Mouse (Mus musculus): ENCODE data around the gene Cnbp. TPM values are rescaled to one million over a fixed set of nuclear protein-coding genes. Genes with fewer than 3 reads are reported as not detected.

Cnbp gene
- 571 and 620 TPM in 2 replicates for polyA plus RNA-seq (2015; fragmentation: Nextera tagmentation; extraction: Ambion mirVana)

DNA sequence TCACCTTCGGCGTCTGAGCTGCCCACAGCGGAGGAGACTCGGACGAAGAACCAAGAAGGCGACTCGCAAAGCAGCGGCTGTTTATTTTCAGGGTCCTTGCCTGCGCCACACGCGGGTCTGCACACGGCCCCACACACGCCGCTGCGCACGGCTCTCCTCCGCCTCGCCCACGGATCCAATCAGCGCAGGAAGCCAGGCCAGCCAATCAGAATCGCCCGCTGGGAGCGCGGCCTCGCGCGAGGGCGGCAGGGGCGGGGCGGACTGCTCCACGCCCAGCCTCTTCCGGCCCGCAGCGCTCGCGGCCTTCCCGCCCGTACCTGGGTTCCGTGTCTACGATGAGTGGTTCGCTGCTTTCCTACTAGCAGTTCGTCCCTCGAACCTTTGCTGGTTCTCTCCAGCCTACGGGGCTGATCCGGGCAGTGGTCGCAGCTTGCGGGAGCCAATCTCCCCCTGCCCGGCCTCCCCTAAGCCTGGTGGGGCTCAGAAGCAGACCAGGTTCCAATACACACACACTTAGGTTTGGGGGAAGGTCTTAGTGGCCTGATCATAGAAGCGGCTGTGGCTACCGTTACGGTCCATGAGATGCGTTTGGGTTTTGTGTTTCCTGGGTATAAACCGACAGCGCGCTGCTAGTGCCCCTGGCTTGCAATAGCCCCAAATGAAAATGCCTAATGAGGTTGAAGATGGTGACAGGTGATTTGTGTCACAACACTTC lies at the start of gene Cnbp:
Gene Cnbp (minus strand): TSS at position 207 of the 715 bp plus-strand sequence.
- peak; percentile 98 for ATAC-seq (ENCODE audit: low read depth)
- under 1% methylated on average over 55 of the region's 55 CpGs for WGBS
- peak within 1 kb of the TSS; percentile 98 for H3K9ac ChIP-seq

DNA sequence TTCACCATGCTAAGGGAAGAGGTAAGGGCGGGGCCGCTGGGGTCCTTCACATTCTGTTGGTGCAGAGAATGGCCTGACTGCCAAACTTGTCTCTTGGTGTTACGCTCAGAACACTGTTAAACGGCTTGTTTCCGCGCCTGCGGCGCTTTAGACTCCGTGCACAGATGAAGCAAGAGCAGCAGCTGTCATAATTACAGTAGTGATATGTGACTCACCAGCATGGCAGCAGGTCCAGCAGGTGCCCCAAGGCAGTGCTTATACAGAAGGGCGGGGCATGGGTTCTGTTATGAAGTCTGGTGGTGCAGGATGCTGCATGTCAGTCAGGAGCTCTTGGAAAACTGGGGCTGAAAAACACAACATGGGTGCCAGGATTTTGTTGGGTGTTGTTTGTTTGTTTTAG lies 47.1 kb upstream of the Cnbp start:
- Histone ChIP-seq H3K4me1 (replicated peaks) (no peaks in the 10 kb centered on the region), H3K36me3 (peaks cover 99% of the 10 kb centered on the region), H3K9ac (no peak overlapping the region), H3K27me3 (no peaks in the 10 kb centered on the region), H3K9me3 (no peaks in the 10 kb centered on the region), H3K4me3 (no peak overlapping the region), H3K4me2 (no peak overlapping the region), H3K27ac (replicated peaks) (no peak overlapping the region)
- WGBS: 94% methylated on average over 10 of the region's 10 CpGs
- ATAC-seq (ENCODE audit: low read depth): no peak

More for the DNA sequence above, at the start of gene Cnbp:
- peak within 1 kb of the TSS; percentile 95 for H3K27ac ChIP-seq (replicated peaks)
- H3K4me1 ChIP-seq (replicated peaks): peaks cover 37% of the 10 kb centered on the region
- H3K4me2 ChIP-seq: peak within 1 kb of the TSS; percentile 80
- H3K4me3 ChIP-seq: peak within 1 kb of the TSS; percentile 100
- H3K9me3 ChIP-seq: no peaks in the 10 kb centered on the region
- 0 out of 2 replicates have a peak, but pooled peaks cover 9% of the 10 kb centered on the region for H3K36me3 ChIP-seq
- no peaks in the 10 kb centered on the region for H3K27me3 ChIP-seq

DNA sequence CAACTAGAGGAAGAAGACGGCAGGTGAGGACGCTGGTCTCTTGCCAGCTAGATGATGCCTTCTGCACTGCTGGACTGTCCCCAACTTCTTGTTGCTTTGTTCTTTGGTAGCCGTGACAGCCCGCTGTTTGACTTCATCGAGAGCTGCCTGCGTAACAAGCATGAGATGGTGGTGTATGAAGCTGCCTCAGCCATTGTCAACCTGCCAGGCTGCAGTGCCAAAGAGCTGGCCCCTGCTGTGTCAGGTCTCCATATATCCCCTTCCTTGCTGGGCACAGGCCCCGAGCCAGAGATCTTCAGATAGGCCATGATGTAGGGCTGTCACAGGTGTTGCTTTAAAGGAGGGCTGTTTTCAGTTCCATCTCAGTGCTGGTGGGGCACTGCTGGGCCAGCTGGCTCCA lies 43.0 kb upstream of the Cnbp start:
- Histone ChIP-seq H3K27ac (replicated peaks) (no peak overlapping the region), H3K9me3 (no peaks in the 10 kb centered on the region), H3K4me2 (no peak overlapping the region), H3K27me3 (no peaks in the 10 kb centered on the region), H3K4me1 (replicated peaks) (peaks cover 3% of the 10 kb centered on the region), H3K4me3 (no peak overlapping the region), H3K36me3 (peaks cover 96% of the 10 kb centered on the region), H3K9ac (no peak overlapping the region)
- 86% methylated on average over 7 of the region's 7 CpGs for WGBS
- ATAC-seq (ENCODE audit: low read depth): no peak

DNA sequence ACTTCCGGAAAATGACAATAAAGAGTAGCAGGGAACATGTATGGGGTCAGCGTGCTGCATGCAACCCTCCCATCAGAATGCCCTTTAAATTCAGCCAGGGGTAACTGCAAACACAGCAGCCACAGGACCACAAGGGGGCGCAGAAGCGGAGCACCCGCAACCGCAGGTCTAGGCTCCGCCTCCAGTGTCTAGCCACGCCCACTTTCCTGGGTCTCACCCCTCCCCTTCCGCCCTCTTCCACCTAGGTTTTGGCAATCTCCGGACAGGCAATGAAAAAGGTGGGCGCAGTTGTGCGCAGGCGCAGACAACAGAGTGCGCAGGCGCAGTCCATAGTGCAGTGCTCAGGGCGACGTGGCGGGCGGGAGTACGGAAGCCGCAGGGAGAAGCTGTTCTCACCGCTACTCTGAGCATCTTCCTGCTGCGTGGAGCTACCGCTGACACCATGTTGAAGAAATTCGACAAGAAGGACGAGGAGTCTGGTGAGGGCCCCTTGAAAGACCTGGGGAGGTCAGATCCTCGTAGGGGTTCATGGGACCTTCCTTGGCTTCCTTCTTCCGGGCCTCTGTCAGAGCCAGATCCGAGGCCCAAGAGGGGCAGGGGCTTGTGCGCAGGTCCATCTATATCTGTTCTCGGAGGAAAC lies 36.8 kb upstream of the Cnbp start, which contains the start of gene Copg1:
Gene Copg1 (plus strand): TSS at position 221 of the 640 bp plus-strand sequence.
- no peaks in the 10 kb centered on the region for H3K9me3 ChIP-seq
- peak within 1 kb of the TSS; percentile 89 for H3K4me2 ChIP-seq
- H3K27ac ChIP-seq (replicated peaks): peak within 1 kb of the TSS; percentile 80
- H3K27me3 ChIP-seq: no peaks in the 10 kb centered on the region
- under 1% methylated on average over 31 of the region's 31 CpGs for WGBS
- ATAC-seq (ENCODE audit: low read depth): peak; percentile 95
- H3K4me3 ChIP-seq: peak within 1 kb of the TSS; percentile 89
- peaks cover 11% of the 10 kb centered on the region for H3K4me1 ChIP-seq (replicated peaks)
- peak within 1 kb of the TSS; percentile 97 for H3K9ac ChIP-seq
- peaks cover 34% of the 10 kb centered on the region for H3K36me3 ChIP-seq

DNA sequence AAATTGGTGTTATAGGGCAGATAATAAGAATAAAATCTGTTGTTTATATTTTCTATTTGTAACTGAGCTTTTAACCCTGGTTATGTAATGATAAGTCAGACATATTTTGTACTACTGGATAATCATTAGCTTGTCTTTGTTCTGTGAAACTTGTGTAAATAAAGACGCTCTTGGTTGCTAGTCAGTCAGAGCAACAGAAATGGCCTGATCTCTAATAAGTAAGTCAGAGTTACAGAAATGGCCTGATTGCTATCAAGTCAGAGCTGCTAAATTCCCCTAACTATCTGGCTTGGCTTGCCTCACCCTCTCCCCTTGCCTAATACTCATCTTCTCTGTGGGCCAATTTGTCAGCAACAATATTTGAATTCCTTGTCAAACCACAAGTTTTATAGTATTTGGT lies 35.8 kb upstream of the Cnbp start:
- Histone ChIP-seq H3K27ac (replicated peaks) (no peak overlapping the region), H3K36me3 (peaks cover 24% of the 10 kb centered on the region), H3K4me3 (no peak overlapping the region), H3K4me2 (no peak overlapping the region), H3K27me3 (no peaks in the 10 kb centered on the region), H3K9me3 (no peaks in the 10 kb centered on the region), H3K4me1 (replicated peaks) (peaks cover 11% of the 10 kb centered on the region), H3K9ac (no peak overlapping the region)
- no peak for ATAC-seq (ENCODE audit: low read depth)
- 93% methylated on average over 1 of the region's 1 CpGs for WGBS

DNA sequence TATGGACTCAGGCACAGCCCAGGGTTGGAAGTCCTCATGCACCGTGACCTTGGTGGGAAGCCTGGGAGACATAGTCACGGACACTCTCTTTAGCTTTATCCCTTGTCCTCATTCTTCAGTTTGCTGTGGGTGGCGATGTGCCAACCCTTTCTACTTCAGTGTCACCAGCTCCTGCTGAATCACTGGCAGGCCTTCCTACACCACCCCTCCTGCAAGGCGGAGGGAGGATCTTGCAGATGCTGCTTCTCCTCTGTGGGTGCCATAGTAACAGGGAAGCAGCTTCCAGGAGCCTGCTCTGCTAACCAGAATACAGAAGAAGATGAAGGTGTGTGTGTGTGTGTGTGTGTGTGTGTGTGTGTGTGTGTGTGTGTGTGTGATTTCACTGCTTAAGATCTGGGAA lies 31.9 kb upstream of the Cnbp start:
- WGBS: 59% methylated on average over 4 of the region's 4 CpGs
- Histone ChIP-seq H3K36me3 (no peaks in the 10 kb centered on the region), H3K27me3 (no peaks in the 10 kb centered on the region), H3K27ac (replicated peaks) (no peak overlapping the region), H3K4me3 (no peak overlapping the region), H3K4me1 (replicated peaks) (no peaks in the 10 kb centered on the region; the same call in 1 of the 2 replicates), H3K9me3 (no peaks in the 10 kb centered on the region), H3K9ac (no peak overlapping the region), H3K4me2 (no peak overlapping the region)
- no peak for ATAC-seq (ENCODE audit: low read depth)

DNA sequence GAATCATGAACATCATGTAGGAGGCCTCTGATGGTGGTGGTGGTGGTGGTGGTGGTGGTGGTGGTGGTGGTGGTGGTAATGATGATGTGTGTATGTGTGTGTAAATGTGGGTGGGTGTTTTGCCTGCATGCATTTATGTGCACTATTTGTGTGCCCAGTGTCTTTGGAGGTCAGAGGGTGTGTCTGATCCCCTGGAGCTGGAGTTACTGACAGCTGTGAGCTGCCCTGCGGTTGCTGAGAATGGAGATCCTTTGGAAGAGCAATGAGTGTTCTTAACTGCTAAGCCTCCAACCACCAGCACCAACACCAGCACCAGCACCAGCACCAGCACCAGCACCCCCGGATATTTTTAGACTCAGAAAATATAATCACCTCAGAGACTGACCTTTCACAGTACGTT lies 31.3 kb upstream of the Cnbp start:
- no peak overlapping the region for H3K4me3 ChIP-seq
- H3K9me3 ChIP-seq: no peaks in the 10 kb centered on the region
- H3K4me1 ChIP-seq (replicated peaks): no peaks in the 10 kb centered on the region; the same call in 1 of the 2 replicates
- no peak overlapping the region for H3K27ac ChIP-seq (replicated peaks)
- no peaks in the 10 kb centered on the region for H3K36me3 ChIP-seq
- no peaks in the 10 kb centered on the region for H3K27me3 ChIP-seq
- no peak overlapping the region for H3K4me2 ChIP-seq
- H3K9ac ChIP-seq: no peak overlapping the region
- ATAC-seq (ENCODE audit: low read depth): no peak
- WGBS: 78% methylated on average over 3 of the region's 3 CpGs

DNA sequence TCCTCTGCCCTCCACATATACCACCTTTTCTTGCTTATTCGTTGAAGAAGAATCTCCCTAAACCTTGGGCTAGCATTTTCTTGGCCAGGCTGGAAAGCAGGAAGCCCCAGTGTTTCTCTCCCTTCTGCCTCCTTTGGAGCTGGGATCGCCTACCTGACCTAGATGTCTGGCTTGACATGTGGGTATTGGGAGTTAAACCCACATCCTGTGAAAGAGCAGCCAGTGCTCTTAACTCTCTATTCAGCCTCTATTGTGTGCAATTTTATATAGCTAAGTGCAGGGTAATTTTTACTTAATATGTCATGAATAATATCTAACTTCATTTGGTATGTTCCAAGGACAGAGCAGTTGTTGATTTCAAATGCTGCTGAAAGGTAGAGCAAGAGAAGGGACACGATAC lies 28.7 kb upstream of the Cnbp start:
- Histone ChIP-seq H3K9ac (no peak overlapping the region), H3K4me2 (no peak overlapping the region), H3K4me1 (replicated peaks) (no peaks in the 10 kb centered on the region), H3K36me3 (no peaks in the 10 kb centered on the region), H3K27ac (replicated peaks) (no peak overlapping the region), H3K4me3 (no peak overlapping the region), H3K9me3 (no peaks in the 10 kb centered on the region), H3K27me3 (no peaks in the 10 kb centered on the region)
- no peak for ATAC-seq (ENCODE audit: low read depth)
- WGBS: 75% methylated on average over 3 of the region's 3 CpGs

DNA sequence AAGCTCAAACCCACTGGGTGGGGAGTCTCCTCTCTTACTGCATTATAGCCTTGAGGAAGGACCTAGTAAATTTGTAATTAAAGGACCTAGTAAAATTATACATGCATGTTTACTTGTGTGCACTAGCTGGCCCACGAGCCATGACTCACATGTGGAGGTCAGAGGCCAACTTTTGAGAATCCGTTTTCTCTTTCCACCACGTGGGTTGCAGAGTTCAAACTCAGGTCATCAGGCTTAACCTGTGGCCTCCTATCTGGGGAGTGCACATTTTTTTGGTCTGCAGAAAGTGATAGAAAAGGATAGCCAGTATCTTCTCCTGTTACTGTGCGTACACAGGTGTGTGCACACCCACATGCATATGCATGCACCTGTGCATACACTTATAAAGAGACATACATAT lies 28.1 kb upstream of the Cnbp start:
- Histone ChIP-seq H3K9ac (no peak overlapping the region), H3K36me3 (no peaks in the 10 kb centered on the region), H3K27me3 (no peaks in the 10 kb centered on the region), H3K4me2 (no peak overlapping the region), H3K9me3 (no peaks in the 10 kb centered on the region), H3K4me3 (no peak overlapping the region), H3K27ac (replicated peaks) (no peak overlapping the region), H3K4me1 (replicated peaks) (no peaks in the 10 kb centered on the region)
- no peak for ATAC-seq (ENCODE audit: low read depth)
- 53% methylated on average over 4 of the region's 4 CpGs for WGBS

DNA sequence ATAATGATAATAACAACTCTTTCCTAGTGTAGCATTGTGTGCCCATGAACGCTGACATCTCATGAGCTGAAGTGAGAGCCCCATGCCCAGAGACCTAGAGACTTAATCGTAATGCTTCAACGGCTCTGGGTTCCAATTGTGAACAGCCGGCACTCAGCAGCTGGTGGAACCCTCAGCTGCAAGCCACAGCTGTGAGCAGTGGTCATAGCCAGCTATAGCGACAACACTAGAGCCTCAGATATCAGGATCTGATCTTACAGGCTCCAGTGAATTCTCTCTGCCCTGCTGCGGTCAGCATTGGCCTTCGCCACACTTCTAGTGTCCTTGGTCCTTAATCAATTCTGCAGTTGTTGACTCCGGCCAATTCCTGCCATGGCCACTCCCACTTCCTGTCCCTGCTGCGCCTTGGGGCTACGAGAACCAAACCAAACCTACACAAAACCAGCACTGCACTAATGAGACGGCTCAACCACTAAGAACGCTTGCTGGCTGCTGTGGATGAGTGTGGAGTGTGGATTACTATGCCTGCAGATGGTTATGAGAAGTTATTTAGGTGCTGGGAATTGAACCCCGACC lies 25.2 kb upstream of the Cnbp start:
- Histone ChIP-seq H3K36me3 (no peaks in the 10 kb centered on the region), H3K4me1 (replicated peaks) (no peaks in the 10 kb centered on the region), H3K27me3 (no peaks in the 10 kb centered on the region), H3K27ac (replicated peaks) (no peak overlapping the region), H3K9ac (no peak overlapping the region), H3K9me3 (no peaks in the 10 kb centered on the region), H3K4me3 (no peak overlapping the region), H3K4me2 (no peak overlapping the region)
- WGBS: 80% methylated on average over 13 of the region's 13 CpGs
- ATAC-seq (ENCODE audit: low read depth): no peak

DNA sequence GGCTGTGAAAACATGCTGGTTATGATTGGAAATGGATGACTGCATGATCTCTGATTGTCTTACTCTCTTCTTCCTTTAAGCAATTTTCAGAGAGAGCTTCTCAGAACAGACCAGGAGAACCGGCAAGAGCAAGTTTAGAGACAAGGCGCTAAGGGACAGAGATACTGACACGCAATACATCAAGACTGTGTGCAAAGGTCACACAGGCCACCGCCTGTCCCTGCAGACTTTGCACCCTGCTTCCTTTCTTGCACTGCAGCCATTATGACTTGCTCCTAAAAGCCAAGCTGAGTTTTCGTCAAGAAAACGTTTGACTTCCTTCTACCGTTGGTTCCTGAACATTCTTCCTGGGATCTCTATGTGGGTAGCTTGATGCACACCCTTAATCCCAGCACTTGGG lies 24.7 kb upstream of the Cnbp start:
- no peaks in the 10 kb centered on the region for H3K27me3 ChIP-seq
- no peaks in the 10 kb centered on the region for H3K36me3 ChIP-seq
- no peaks in the 10 kb centered on the region for H3K4me1 ChIP-seq (replicated peaks)
- WGBS: 88% methylated on average over 7 of the region's 7 CpGs
- no peaks in the 10 kb centered on the region for H3K9me3 ChIP-seq
- H3K4me2 ChIP-seq: no peak overlapping the region
- ATAC-seq (ENCODE audit: low read depth): no peak
- H3K4me3 ChIP-seq: no peak overlapping the region
- H3K27ac ChIP-seq (replicated peaks): no peak overlapping the region
- no peak overlapping the region for H3K9ac ChIP-seq

DNA sequence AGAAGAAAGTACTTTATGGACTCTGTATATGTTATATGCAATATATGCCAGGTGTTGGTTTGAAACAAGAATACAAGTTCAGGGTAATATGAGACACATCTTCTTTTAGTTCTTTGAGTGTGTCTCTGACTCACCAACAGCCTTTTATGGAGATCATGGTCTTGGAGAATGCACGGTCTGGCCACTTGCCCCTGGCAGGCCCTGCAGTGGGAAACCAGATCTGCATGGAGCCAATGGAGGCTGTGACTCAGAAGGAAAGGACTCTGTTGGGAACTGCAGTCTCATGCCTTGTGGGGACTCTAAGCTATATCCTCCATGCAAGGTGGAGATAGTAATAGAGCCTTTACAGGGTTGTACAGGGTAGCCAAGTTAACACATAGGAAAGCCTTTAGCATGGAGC lies 24.2 kb upstream of the Cnbp start:
- Histone ChIP-seq H3K9me3 (no peaks in the 10 kb centered on the region), H3K36me3 (no peaks in the 10 kb centered on the region), H3K9ac (no peak overlapping the region), H3K4me2 (no peak overlapping the region), H3K4me1 (replicated peaks) (no peaks in the 10 kb centered on the region), H3K4me3 (no peak overlapping the region), H3K27me3 (no peaks in the 10 kb centered on the region), H3K27ac (replicated peaks) (no peak overlapping the region)
- ATAC-seq (ENCODE audit: low read depth): no peak
- 86% methylated on average over 1 of the region's 1 CpGs for WGBS

Data from neural tube, embryonic 13.5 days (tissue).